ENCODE assay signal across 7 mouse cellular contexts in genomic region chr11:5100283-5100682, GRCm38 (mm10). TPM values are rescaled to one million over a fixed set of nuclear protein-coding genes. Genes with fewer than 3 reads are reported as not detected.
DNase-seq lines count a peak whose midpoint lies in the region; ATAC-seq lines count a peak whose summit lies in the region.

No protein-coding gene starts in this region.

- WGBS in lung, embryonic 16.5 days = under 1% methylated on average over 7 of the region's 7 CpGs
- WGBS in embryonic facial prominence, embryonic 15.5 days = under 1% methylated on average over 7 of the region's 7 CpGs
- 1% methylated on average over 7 of the region's 7 CpGs for WGBS in limb, embryonic 10.5 days

- peak overlapping the region; percentile 98 for H3K27ac ChIP-seq in lung, embryonic 16.5 days (ENCODE audit: low read length)
- H3K27ac ChIP-seq in embryonic facial prominence, embryonic 15.5 days (replicated peaks) = peak overlapping the region; percentile 99
- H3K27ac ChIP-seq in limb, embryonic 10.5 days = peak overlapping the region; percentile 99

- no peak for ATAC-seq in lung, embryonic 16.5 days (ENCODE audit: low read depth)
- ATAC-seq in embryonic facial prominence, embryonic 15.5 days (ENCODE audit: insufficient number of reproducible peaks, low FRiP score, low TSS enrichment, low read depth) = no peak

- peak overlapping the region; percentile 99 for H3K9ac ChIP-seq in lung, embryonic 16.5 days (ENCODE audit: low read length)
- H3K9ac ChIP-seq in embryonic facial prominence, embryonic 15.5 days = peak overlapping the region; percentile 84

- H3K4me1 ChIP-seq in lung, embryonic 16.5 days (replicated peaks; ENCODE audit: control insufficient read depth, insufficient read depth, low read length) = peaks cover 21% of the 10 kb centered on the region
- peaks cover 36% of the 10 kb centered on the region for H3K4me1 ChIP-seq in embryonic facial prominence, embryonic 15.5 days
- H3K4me1 ChIP-seq in limb, embryonic 10.5 days = peaks cover 40% of the 10 kb centered on the region

- H3K4me3 ChIP-seq in lung, embryonic 16.5 days (ENCODE audit: low read length) = peak overlapping the region; percentile 99
- peak overlapping the region; percentile 67 for H3K4me3 ChIP-seq in embryonic facial prominence, embryonic 15.5 days (replicated peaks)
- H3K4me3 ChIP-seq in limb, embryonic 10.5 days = peak overlapping the region; percentile 90

- no peaks in the 10 kb centered on the region for H3K36me3 ChIP-seq in lung, embryonic 16.5 days (ENCODE audit: control insufficient read depth, insufficient read depth, low read length)
- H3K36me3 ChIP-seq in embryonic facial prominence, embryonic 15.5 days = peaks cover 18% of the 10 kb centered on the region
- H3K36me3 ChIP-seq in limb, embryonic 10.5 days = peaks cover 39% of the 10 kb centered on the region
- no peaks in the 10 kb centered on the region for H3K36me3 ChIP-seq in splenic B cell, adult 2 months (ENCODE audit: control insufficient read depth, insufficient read depth, low read length, poor library complexity, severe bottlenecking)

- no peaks in the 10 kb centered on the region for H3K9me3 ChIP-seq in lung, embryonic 16.5 days (ENCODE audit: control insufficient read depth, low read length)
- H3K9me3 ChIP-seq in embryonic facial prominence, embryonic 15.5 days (replicated peaks) = no peaks in the 10 kb centered on the region
- no peaks in the 10 kb centered on the region for H3K9me3 ChIP-seq in limb, embryonic 10.5 days (replicated peaks)

- no peaks in the 10 kb centered on the region for H3K27me3 ChIP-seq in lung, embryonic 16.5 days (ENCODE audit: control insufficient read depth, insufficient read depth, low read depth, low read length)
- H3K27me3 ChIP-seq in embryonic facial prominence, embryonic 15.5 days = no peaks in the 10 kb centered on the region
- H3K27me3 ChIP-seq in limb, embryonic 10.5 days (ENCODE audit: low read depth, poor library complexity, severe bottlenecking) = no peaks in the 10 kb centered on the region
- H3K27me3 ChIP-seq in splenic B cell, adult 2 months (ENCODE audit: control insufficient read depth, insufficient read depth, low read length, poor library complexity, severe bottlenecking) = no peaks in the 10 kb centered on the region

- DNase-seq in lung, postnatal 14 days = no peak
- no peak for DNase-seq in limb, embryonic 10.5 days (ENCODE audit: low spot score)
- DNase-seq in splenic B cell, adult 2 months (ENCODE audit: low read depth, low spot score) = peak; percentile 29
- DNase-seq in ovary, adult 18-20 months (ENCODE audit: low spot score) = no peak
- DNase-seq in thymus, postnatal 25 days = no peak

- peak overlapping the region; percentile 92 for H3K4me2 ChIP-seq in lung, embryonic 16.5 days (ENCODE audit: low read depth, low read length)
- H3K4me2 ChIP-seq in embryonic facial prominence, embryonic 15.5 days (replicated peaks) = peak overlapping the region; percentile 86

RNA-seq across cellular contexts. Expression of gene Ewsr1, which starts 1.2 kb away (rescaled TPM):
- polyA plus RNA-seq in lung, embryonic 16.5 days (2015; fragmentation: Nextera tagmentation; extraction: Ambion mirVana) = 709 and 717 TPM in 2 replicates
- 691 and 729 TPM in 2 replicates for polyA plus RNA-seq in embryonic facial prominence, embryonic 15.5 days (2015; fragmentation: Nextera tagmentation; extraction: Ambion mirVana)
- polyA plus RNA-seq in limb, embryonic 10.5 days (2016; fragmentation: Nextera tagmentation; extraction: Ambion mirVana) = 893 and 996 TPM in 2 replicates

RNA-seq across cellular contexts. Expression of gene Rhbdd3, which starts 1.6 kb away (rescaled TPM):
- polyA plus RNA-seq in lung, embryonic 16.5 days (2015; fragmentation: Nextera tagmentation; extraction: Ambion mirVana) = 23.8 and 26.3 TPM in 2 replicates
- 28.8 and 29.4 TPM in 2 replicates for polyA plus RNA-seq in embryonic facial prominence, embryonic 15.5 days (2015; fragmentation: Nextera tagmentation; extraction: Ambion mirVana)
- polyA plus RNA-seq in limb, embryonic 10.5 days (2016; fragmentation: Nextera tagmentation; extraction: Ambion mirVana) = 29.0 and 31.6 TPM in 2 replicates

RNA-seq across cellular contexts. Expression of gene Gas2l1, which starts 35.2 kb away (rescaled TPM):
- polyA plus RNA-seq in lung, embryonic 16.5 days (2015; fragmentation: Nextera tagmentation; extraction: Ambion mirVana) = 18.6 and 19.3 TPM in 2 replicates
- polyA plus RNA-seq in embryonic facial prominence, embryonic 15.5 days (2015; fragmentation: Nextera tagmentation; extraction: Ambion mirVana) = 39.0 and 43.3 TPM in 2 replicates
- 27.5 and 34.4 TPM in 2 replicates for polyA plus RNA-seq in limb, embryonic 10.5 days (2016; fragmentation: Nextera tagmentation; extraction: Ambion mirVana)

RNA-seq across cellular contexts. Expression of gene Rasl10a, which starts 42.4 kb away (rescaled TPM):
- 0.45 and 0.92 TPM in 2 replicates for polyA plus RNA-seq in lung, embryonic 16.5 days (2015; fragmentation: Nextera tagmentation; extraction: Ambion mirVana)
- 4.1 TPM in 2 replicates for polyA plus RNA-seq in embryonic facial prominence, embryonic 15.5 days (2015; fragmentation: Nextera tagmentation; extraction: Ambion mirVana)
- 0.34 and 0.51 TPM in 2 replicates for polyA plus RNA-seq in limb, embryonic 10.5 days (2016; fragmentation: Nextera tagmentation; extraction: Ambion mirVana)

RNA-seq across cellular contexts. Expression of gene Emid1, which starts 51.8 kb away (rescaled TPM):
- 46.7 and 52.2 TPM in 2 replicates for polyA plus RNA-seq in lung, embryonic 16.5 days (2015; fragmentation: Nextera tagmentation; extraction: Ambion mirVana)
- polyA plus RNA-seq in embryonic facial prominence, embryonic 15.5 days (2015; fragmentation: Nextera tagmentation; extraction: Ambion mirVana) = 64.0 and 67.1 TPM in 2 replicates
- polyA plus RNA-seq in limb, embryonic 10.5 days (2016; fragmentation: Nextera tagmentation; extraction: Ambion mirVana) = 12.1 and 12.3 TPM in 2 replicates
